Mouse (Mus musculus): ENCODE results near the gene Slc4a3.

Gene Slc4a3

DNA sequence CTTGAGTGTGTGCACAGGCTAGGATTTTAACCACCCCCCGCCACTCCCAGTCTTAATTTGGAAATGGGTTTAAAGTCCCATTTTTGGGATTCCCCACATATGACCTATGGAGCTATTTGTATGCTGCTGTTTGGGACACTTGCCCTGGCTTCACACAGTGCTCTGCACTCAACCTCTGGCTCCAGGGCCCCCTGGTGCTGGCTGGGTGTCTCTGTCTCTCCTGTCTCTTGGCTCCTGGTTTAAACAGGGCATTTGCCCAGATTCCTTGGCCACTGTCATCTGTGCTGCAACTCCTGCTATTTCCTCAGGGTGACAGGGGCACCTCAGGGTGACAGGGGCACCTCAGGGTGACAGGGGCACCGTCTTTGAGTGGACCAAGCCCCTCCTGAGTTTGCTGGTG lies 50.8 kb downstream of the Slc4a3 start:
- no peak for DNase-seq (ENCODE audit: low spot score in 2 of 2)

DNA sequence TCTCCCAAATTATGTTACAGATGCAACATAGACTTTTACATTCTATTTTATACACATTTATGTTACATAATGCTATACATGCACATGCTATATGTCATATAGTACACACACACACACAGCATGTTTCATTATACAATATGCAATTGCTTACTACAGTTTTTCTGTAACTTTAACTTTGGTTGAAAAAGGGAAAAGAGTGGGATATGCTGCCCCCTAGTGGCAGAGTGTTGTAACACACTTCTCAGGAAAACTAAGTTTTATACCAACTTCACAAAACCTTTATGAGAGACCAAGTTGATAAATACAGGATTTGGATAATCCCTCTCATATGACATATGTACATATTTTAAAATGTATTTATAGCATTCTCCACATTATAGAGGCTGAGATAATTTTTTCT lies 51.6 kb downstream of the Slc4a3 start:
- DNase-seq (ENCODE audit: low spot score in 2 of 2), result peak; percentile 14 to 65

DNA sequence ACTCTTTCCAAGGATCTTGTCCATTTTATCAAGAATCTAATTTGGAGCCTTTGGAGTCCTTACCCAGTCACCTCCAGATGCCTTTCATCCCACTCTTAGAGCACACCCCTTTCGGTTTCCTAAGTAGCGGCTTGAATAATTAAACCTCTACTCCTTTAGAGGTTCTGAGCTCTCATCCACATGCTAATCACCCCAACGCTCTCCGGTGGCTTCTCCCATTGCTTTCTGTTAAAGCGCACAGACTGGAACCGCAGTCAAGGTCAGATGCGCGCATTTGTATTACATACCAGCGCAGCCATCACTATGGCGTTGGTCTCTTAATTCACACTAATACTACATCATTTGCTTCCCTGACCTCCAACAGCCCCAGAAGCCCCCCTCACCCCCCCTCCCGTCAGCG lies 55.7 kb downstream of the Slc4a3 start:
- DNase-seq (ENCODE audit: low spot score in 2 of 2), result no peak

DNA sequence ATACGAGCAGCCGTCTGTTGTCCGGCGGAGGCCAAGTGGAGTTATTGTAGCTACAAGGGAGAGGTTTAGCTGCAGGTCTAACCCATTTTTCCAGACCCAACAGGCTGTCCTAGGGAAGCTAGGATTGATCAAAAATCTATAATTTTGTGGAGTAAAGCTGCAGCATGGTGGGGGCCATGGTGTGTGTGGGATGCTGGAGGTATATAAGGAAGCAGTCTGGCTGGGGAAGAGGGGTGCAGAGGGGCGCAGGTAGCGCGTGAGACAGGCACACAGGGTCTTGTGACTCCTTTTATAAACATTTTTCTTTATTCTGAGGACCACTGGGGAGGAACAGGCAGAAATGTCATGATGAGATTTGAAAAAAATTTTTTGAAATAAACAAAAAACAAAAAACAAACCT lies 57.5 kb downstream of the Slc4a3 start:
- no peak for DNase-seq (ENCODE audit: low spot score in 2 of 2)

DNA sequence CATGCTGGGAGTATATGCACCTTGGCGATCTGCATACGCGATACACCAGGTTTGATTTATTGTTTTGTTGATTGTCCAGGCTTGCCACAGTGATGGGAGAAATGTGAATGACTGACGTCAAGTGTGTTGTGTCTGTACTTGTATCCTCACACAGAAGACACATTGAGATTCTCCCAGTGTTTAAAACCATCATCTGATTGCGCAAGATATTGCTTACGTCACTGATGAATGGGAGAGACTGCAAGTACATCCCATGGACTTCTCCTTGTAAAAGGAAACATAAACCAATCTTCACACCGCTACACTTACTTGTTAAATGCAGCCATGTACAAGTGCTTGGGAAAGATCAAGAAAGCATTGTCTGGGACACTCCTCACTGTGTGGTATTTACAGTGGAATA lies 62.2 kb downstream of the Slc4a3 start:
- DNase-seq (ENCODE audit: low spot score in 2 of 2), result no peak

DNA sequence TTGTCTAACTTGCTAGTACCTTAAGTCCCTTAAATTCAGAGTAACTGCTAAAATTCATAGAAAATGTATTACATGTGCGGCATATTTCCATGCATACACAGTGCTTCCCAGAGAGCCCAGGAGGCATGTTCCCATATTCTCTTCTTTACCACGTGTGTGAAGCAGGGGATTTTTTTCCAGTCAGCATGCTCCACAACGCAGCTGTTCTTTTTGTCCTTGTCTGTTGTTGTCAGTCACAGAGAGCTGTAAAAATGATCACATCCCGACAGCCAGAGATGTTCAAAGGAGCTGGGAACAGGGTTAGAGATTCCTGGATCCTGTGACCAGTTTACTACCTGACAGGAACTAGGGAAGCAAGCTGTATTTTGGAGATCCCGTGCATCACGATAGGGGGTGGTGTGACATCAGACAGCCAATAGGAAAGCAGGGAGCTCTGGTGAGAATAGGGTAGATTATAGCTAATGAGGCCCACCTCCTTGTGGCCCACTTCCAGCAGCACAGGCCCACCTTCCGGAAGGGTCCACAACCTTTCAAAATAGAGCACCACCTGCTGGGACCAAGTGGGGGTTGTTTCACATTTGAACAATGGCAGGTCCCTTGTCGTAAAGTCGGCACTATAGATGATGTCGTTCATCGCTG lies 62.7 kb downstream of the Slc4a3 start:
- no peak for DNase-seq (ENCODE audit: low spot score in 2 of 2)

DNA sequence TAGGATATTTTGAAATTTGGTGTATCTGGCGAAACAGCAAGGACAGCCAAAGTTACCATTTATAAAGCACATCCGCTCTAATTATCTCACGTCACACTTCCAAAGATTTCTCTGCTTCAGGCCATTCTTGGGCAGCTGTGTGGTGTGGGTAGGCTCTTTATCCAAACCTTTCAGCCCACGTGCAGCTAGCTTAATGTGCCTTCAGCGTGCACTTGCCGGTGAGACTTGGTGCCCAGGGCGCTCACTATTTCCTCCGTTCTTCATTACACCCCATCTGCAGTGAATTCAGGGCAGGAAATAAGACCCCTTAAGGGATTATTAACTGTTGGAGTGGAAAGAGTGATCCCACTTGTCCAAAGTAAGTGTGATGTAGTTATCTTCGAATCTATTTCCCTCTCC lies 63.2 kb downstream of the Slc4a3 start:
- DNase-seq (ENCODE audit: low spot score in 2 of 2), result no peak

DNA sequence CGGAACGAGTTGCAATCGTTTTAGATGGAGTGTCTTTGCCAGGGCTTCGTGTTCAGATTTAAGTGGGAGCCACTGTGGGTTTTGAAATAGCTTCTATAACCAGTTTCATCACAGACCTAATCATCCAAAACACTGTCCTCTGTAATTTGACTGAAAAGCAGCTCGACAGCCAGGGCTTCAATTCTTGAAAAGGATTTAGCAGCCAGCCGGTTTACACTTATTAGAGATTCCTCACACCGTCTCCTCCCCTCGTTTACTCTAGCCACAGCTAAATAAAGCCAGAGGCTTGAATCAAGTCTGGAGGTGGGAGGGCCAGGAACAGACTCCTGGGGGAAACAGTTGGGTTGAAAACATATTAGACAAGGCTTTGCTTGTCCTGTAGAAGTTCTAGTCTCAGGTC lies 64.5 kb downstream of the Slc4a3 start:
- no peak for DNase-seq (ENCODE audit: low spot score in 2 of 2)
